Mouse (Mus musculus): ENCODE data around the gene Narfl. TPM values are rescaled to one million over a fixed set of nuclear protein-coding genes. Genes with fewer than 3 reads are reported as not detected.

The Narfl gene
- total RNA-seq, 2 experiments from 2014 or later: 32.4 to 33.2 TPM

DNA sequence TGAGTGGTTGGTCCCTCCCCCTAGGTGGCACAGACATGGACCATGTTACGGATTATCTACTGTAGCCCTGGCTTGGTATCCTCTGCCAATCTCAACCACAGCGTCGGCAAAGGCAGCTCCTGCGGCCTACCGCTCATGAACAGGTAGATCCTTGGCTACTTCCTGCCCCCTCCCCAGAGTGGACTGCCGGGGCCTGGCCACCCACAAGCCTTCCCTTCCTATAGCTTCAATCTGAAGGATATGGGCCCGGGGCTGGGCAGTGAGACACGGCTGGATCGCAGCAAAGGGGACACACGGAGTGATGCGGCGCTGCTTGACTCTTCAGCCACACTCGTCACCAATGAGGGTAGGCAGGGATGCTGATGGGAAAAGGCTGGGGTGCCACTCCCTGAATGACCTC, 53.4 kb downstream of the Narfl start:
- DNase-seq (ENCODE audit: extremely low spot score in 1 of 2, low spot score in 2 of 2): no peak
- intact Hi-C loops (cut with DNase I): no loop called here
- Histone ChIP-seq H3K27ac (no peak overlapping the region), H3K4me3 (no peak overlapping the region)
- no peak for TF ChIP-seq CTCF (IDR thresholded peaks at IDR 0.05)

- no peak overlapping the region for H3K4me3 ChIP-seq
- no peak for TF ChIP-seq CTCF (IDR thresholded peaks at IDR 0.05)
- DNase-seq (ENCODE audit: extremely low spot score in 1 of 2, low spot score in 2 of 2): no peak
- H3K27ac ChIP-seq: no peak overlapping the region
- intact Hi-C loops (cut with DNase I): no loop called here
Measured at GRCm38 (mm10) chr17:25827546-25828222, 54.1 kb downstream of the Narfl start.

DNA sequence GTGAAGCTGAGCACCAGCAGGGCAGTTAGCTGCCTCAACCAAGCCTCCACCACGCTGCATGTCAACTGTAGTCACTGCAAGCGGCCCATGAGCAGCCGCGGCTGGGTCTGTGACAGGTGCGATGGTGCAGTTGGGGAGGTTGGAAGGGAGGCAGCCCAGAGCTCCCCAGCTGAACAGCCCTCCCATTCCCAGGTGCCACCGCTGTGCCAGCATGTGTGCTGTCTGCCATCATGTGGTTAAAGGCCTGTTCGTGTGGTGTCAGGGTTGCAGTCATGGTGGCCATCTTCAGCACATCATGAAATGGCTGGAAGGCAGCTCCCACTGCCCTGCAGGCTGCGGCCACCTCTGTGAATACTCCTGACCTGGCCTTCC, 54.6 kb downstream of the Narfl start:
- Histone ChIP-seq H3K4me3 (peak overlapping the region; percentile 67), H3K27ac (peak overlapping the region; percentile 95)
- no peak for DNase-seq (ENCODE audit: extremely low spot score in 1 of 2, low spot score in 2 of 2)
- intact Hi-C loops (cut with DNase I): no loop called here
- no peak for TF ChIP-seq CTCF (IDR thresholded peaks at IDR 0.05)

DNA sequence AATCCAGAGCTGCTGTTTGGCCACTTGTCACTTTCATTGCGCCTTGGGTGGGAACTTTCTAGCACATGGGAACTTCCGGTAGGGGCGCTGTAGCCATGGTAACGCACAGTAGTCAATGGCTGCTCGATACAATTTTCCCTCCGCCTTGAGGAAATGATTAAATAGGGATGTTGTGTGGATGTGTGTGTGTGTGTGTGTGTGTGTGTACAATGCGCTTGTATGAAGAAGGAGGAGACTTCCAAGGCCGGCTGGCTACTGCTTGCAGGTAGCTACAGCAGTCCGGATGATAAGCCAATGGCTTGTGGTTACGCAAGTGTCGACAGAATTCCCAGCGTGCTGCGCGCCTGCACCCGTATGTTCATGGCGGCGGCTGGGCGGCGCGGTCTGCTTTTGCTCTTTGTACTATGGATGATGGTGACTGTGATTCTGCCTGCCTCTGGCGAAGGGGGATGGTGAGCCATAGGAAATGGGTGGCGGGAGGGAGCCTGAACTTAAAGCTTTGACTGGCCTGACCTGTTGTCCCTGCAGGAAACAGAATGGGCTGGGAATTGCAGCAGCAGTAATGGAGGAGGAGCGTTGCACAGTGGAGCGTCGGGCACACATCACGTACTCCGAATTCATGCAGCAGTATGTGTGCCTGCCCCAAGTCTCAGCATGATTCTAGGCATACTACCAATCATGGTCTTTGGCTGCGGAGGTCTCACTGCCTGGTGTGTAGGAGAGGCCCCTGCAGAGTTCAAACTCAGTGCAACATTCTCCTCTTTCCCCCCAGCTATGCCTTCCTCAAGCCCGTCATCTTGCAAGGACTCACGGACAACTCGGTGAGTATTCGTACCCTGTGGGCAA, 55.4 kb downstream of the Narfl start, which contains the start of gene Jmjd8:
TSS of gene Jmjd8 (plus strand) at position 156 of the 846 bp plus-strand sequence.
- peak; percentile 51 for TF ChIP-seq CTCF (IDR thresholded peaks at IDR 0.05)
- intact Hi-C loops (cut with DNase I): no loop called here
- Histone ChIP-seq H3K27ac (peak within 1 kb of the TSS; percentile 95), H3K4me3 (peak within 1 kb of the TSS; percentile 67)
- DNase-seq (ENCODE audit: extremely low spot score in 1 of 2, low spot score in 2 of 2): peak; percentile 82 to 85

GRCm38 (mm10) chr17:25829558-25830017, 56.0 kb downstream of the Narfl start:
- H3K4me3 ChIP-seq: peak overlapping the region; percentile 67
- intact Hi-C loops (cut with DNase I): no loop called here
- no peak for DNase-seq (ENCODE audit: extremely low spot score in 1 of 2, low spot score in 2 of 2)
- H3K27ac ChIP-seq: peak overlapping the region; percentile 95
- TF ChIP-seq CTCF (IDR thresholded peaks at IDR 0.05): no peak

DNA sequence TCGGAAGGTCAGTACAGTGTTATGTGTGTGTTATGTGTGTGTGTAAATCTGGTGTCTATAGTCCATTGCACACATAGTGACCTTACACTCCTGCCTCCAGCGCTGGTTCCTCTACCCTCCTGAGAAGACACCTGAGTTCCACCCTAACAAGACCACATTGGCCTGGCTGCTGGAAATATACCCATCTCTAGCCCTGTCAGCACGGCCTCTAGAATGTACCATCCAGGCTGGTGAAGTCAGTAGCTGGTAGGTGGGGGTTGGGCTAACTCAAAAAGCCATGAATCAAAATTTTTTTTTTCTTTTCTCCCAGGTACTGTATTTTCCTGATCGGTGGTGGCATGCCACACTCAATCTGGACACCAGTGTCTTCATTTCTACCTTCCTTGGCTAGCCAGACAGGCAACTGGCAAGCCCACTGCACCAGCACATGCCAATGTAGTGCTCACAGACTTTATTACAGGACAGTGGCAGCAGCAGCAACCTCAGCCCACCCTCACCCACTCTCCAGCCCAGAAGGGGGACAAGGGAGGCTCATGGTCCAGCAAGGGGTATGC, 56.7 kb downstream of the Narfl start:
- H3K4me3 ChIP-seq: peak overlapping the region; percentile 67; the same call in 1 of the 2 replicates
- DNase-seq (ENCODE audit: extremely low spot score in 1 of 2, low spot score in 2 of 2): no peak
- no peak overlapping the region for H3K27ac ChIP-seq
- intact Hi-C loops (cut with DNase I): no loop called here
- no peak for TF ChIP-seq CTCF (IDR thresholded peaks at IDR 0.05)

DNA sequence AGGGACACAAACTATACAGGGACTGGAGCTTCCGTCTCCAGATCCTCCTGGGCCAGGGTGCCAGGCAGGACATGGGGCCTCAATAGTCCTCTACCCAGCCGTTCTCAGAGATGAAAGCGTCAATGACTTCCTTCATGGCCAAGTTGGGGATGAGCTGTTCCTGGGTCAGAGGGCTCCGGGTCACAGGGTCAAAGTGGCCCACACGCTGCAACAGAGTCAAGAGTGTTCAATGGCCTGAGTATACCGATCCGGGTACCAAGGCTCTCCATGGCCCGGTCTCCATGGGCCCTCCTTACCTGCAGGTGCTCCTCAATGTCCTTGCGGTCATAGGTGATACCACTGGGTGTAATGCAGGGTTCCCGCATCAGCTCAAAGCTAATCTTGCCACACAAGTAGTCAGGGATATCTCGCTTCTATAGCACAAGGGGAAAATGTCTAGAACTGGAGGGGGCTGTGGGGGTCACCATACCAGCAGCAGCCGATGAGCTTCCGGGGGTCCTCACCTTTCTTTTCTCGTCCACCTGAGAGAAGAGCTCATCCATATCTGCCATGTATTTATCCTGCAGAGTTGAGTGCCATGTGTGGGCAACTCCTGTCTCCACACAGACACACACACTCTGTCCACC, 57.3 kb downstream of the Narfl start:
- no peak for TF ChIP-seq CTCF (IDR thresholded peaks at IDR 0.05)
- Histone ChIP-seq H3K27ac (no peak overlapping the region), H3K4me3 (peak overlapping the region; percentile 72; the same call in 1 of the 2 replicates)
- intact Hi-C loops (cut with DNase I): no loop called here
- DNase-seq (ENCODE audit: extremely low spot score in 1 of 2, low spot score in 2 of 2): no peak

DNA sequence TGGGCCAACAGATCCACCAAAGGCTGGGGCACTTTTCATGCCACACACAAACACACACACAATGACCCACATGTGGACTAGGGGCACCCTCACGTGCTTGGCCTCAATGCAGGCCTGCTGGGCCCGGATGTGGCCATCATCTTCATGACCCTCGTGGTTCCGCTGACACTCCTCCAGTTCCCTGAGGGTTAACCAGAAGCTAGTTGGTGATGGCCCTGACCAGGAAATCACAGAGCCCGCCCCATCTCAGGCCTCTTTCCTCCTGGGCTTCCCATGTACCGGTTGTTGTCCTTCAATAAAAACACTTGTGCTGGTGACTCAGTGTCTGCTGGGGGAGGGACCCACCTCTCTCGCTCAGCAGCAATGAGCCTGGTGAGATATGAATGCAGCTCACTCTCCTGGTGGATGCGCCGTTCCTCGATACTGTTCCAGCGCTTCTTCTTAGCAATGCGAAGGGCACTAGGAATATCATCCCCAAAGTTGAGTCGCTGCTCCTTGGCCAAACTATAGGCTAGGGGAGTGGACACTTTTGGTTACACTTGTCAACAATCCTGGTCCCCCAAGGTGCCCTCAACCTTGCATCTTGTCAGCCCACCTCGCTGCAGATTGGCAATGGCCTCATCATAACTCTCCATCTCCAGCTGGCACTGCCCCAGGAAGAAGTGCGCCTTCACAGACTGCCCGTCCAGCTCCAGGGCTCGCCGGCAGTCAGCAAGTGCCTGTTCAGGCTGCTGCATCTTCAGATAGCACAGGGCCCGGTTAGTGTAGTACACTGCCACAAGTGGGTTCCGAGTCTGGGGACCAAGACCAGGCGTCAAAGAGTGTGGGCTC, 58.1 kb downstream of the Narfl start:
- peak overlapping the region; percentile 72 for H3K4me3 ChIP-seq
- peak overlapping the region; percentile 99 for H3K27ac ChIP-seq
- no peak for TF ChIP-seq CTCF (IDR thresholded peaks at IDR 0.05)
- DNase-seq (ENCODE audit: extremely low spot score in 1 of 2, low spot score in 2 of 2): no peak
- intact Hi-C loops (cut with DNase I): no loop called here

GRCm38 (mm10) chr17:25832436-25833290, 59.1 kb downstream of the Narfl start:
- Histone ChIP-seq H3K4me3 (peak overlapping the region; percentile 72), H3K27ac (peak overlapping the region; percentile 99)
- intact Hi-C loops (cut with DNase I): no loop called here
- peak; percentile 97 to 98 for DNase-seq (ENCODE audit: extremely low spot score in 1 of 2, low spot score in 2 of 2)
- no peak for TF ChIP-seq CTCF (IDR thresholded peaks at IDR 0.05)

Small RNA genes within 50 kb of the gene (microRNA-seq; reads per million reads assigned to microRNA genes)
- gene Gm25083 (0 reads per million in 2 experiments), gene Mir3082 (6.6 to 6.7 reads per million in 2 experiments), gene Mir6966 (1.9 to 3.7 reads per million in 2 experiments)

Other genes starting within 250 kb of the Narfl start
- 10 to 100 TPM; 55.3 to 66.9 TPM for gene Sox8, start 203.1 kb upstream of the Narfl start, total RNA-seq (2021)
- gene Lmf1, start 194.7 kb upstream of the Narfl start, total RNA-seq (2021): 10 to 100 TPM; 22.0 to 25.4 TPM
- gene Gng13, start 56.6 kb upstream of the Narfl start, total RNA-seq (2021): 100 to 1,000 TPM; 146 to 168 TPM
- 1 to 10 TPM; 1.3 to 1.4 TPM for gene Chtf18, start 46.4 kb upstream of the Narfl start, total RNA-seq (2021)
- 10 to 100 TPM; 55.6 to 57.4 TPM for gene Rpusd1, start 46.1 kb upstream of the Narfl start, total RNA-seq (2021)
- gene Mslnl, start 37.7 kb upstream of the Narfl start, total RNA-seq (2021): under 1 TPM; 0.45 to 0.47 TPM
- 1 to 10 TPM; 3.1 to 3.9 TPM for gene Msln, start 19.4 kb upstream of the Narfl start, total RNA-seq (2021)
- gene Haghl, start 11.9 kb downstream of the Narfl start, total RNA-seq (2021): 100 to 1,000 TPM; 112 to 123 TPM
- gene Ccdc78, start 12.8 kb downstream of the Narfl start, total RNA-seq (2021): not detected
- gene Fam173a, start 19.1 kb downstream of the Narfl start, total RNA-seq (2021): 10 to 100 TPM; 84.9 to 85.1 TPM
- gene AC134908.4, start 21.9 kb downstream of the Narfl start, total RNA-seq (2021): 1 to 10 TPM in 1 of 2 experiments, not detected in 1; 1.4 TPM
- 10 to 100 TPM; 72.3 to 88.2 TPM for gene Metrn, start 23.4 kb downstream of the Narfl start, total RNA-seq (2021)
- gene Fbxl16, start 35.3 kb downstream of the Narfl start, total RNA-seq (2021): 100 to 1,000 TPM; 644 to 656 TPM
- 10 to 100 TPM; 26.8 to 30.9 TPM for gene Wdr24, start 49.9 kb downstream of the Narfl start, total RNA-seq (2021)
- gene Jmjd8, start 55.1 kb downstream of the Narfl start, total RNA-seq (2021): 10 to 100 TPM; 55.1 to 55.6 TPM
- 100 to 1,000 TPM; 162 to 171 TPM for gene Stub1, start 59.6 kb downstream of the Narfl start, total RNA-seq (2021)
- 10 to 100 TPM; 36.3 to 39.6 TPM for gene Rhbdl1, start 63.5 kb downstream of the Narfl start, total RNA-seq (2021)
- gene Gm20683, start 68.0 kb downstream of the Narfl start, total RNA-seq (2021): 10 to 100 TPM; 23.0 to 25.1 TPM
- gene Rhot2, start 71.1 kb downstream of the Narfl start, total RNA-seq (2021): 100 to 1,000 TPM; 103 to 105 TPM
- gene Wdr90, start 87.7 kb downstream of the Narfl start, total RNA-seq (2021): 10 to 100 TPM; 34.9 to 36.8 TPM
- 10 to 100 TPM; 17.8 to 25.7 TPM for gene Mcrip2, start 95.0 kb downstream of the Narfl start, total RNA-seq (2021)
- gene Mettl26, start 101.3 kb downstream of the Narfl start, total RNA-seq (2021): 10 to 100 TPM; 37.8 to 38.1 TPM
- gene Wfikkn1, start 107.1 kb downstream of the Narfl start, total RNA-seq (2021): 1 to 10 TPM; 1.7 TPM
- 10 to 100 TPM; 46.4 to 47.2 TPM for gene Rab40c, start 146.0 kb downstream of the Narfl start, total RNA-seq (2021)
- gene Pigq, start 171.2 kb downstream of the Narfl start, total RNA-seq (2021): 100 to 1,000 TPM in 1 of 2 experiments, 10 to 100 TPM in 1; 96.5 to 118 TPM
- gene Nhlrc4, start 171.2 kb downstream of the Narfl start, total RNA-seq (2021): under 1 TPM; 0.20 to 0.87 TPM
- gene A930017K11Rik, start 178.8 kb downstream of the Narfl start, total RNA-seq (2021): under 1 TPM; 0.26 to 0.27 TPM
- gene Capn15, start 212.0 kb downstream of the Narfl start, total RNA-seq (2021): 10 to 100 TPM; 53.9 to 59.3 TPM

Data from left cerebral cortex, adult 2 months (tissue).